Mouse (Mus musculus) G1E-ER4 (cell line): ENCODE measurements around the gene Gpsm3. TPM values are rescaled to one million over a fixed set of nuclear protein-coding genes. Genes with fewer than 3 reads are reported as not detected.

Experiments
- GATA1 ChIP-seq: IDR thresholded peaks from one replicate; pipeline ENCODE4 v1.8.0; 2012; ENCODE audit warnings: low read length, inconsistent platforms
- polyA plus RNA-seq: library from polyadenylated mRNA; stranded (reverse); fragments of >175 nt; gene quantifications from 2 replicates; pipeline ENCODE4 v1.2.3, GENCODE M21; 2012

Gpsm3 gene
- polyA plus RNA-seq = 297 and 335 TPM in 2 replicates

- no peak for TF ChIP-seq GATA1
Observed at GRCm38 (mm10) chr17:34589681-34590101, at the start of gene Gpsm3. Gene Gpsm3, plus strand, starts transcription at chr17:34589806.

- no peak for TF ChIP-seq GATA1
Observed at GRCm38 (mm10) chr17:34546797-34547196, 42.8 kb upstream of the Gpsm3 start.

GRCm38 (mm10) chr17:34547601-34548000 lies 42.0 kb upstream of the Gpsm3 start:
- no peak for TF ChIP-seq GATA1

- no peak for TF ChIP-seq GATA1
Observed at GRCm38 (mm10) chr17:34549156-34549555, 40.5 kb upstream of the Gpsm3 start.

GRCm38 (mm10) chr17:34549843-34550242 lies 39.8 kb upstream of the Gpsm3 start:
- no peak for TF ChIP-seq GATA1

GRCm38 (mm10) chr17:34555483-34555882 lies 34.1 kb upstream of the Gpsm3 start:
- no peak for TF ChIP-seq GATA1

GRCm38 (mm10) chr17:34556406-34556805 lies 33.2 kb upstream of the Gpsm3 start:
- no peak for TF ChIP-seq GATA1

- TF ChIP-seq GATA1 = no peak
Observed at GRCm38 (mm10) chr17:34557411-34557810, 32.2 kb upstream of the Gpsm3 start.

GRCm38 (mm10) chr17:34559116-34559515 lies 30.5 kb upstream of the Gpsm3 start:
- no peak for TF ChIP-seq GATA1

GRCm38 (mm10) chr17:34559895-34560294 lies 29.7 kb upstream of the Gpsm3 start:
- TF ChIP-seq GATA1 = no peak

- TF ChIP-seq GATA1 = no peak
Observed at GRCm38 (mm10) chr17:34560438-34560837, 29.2 kb upstream of the Gpsm3 start.

- TF ChIP-seq GATA1 = no peak
Observed at GRCm38 (mm10) chr17:34561200-34561599, 28.4 kb upstream of the Gpsm3 start.

GRCm38 (mm10) chr17:34562595-34562994 lies 27.0 kb upstream of the Gpsm3 start:
- TF ChIP-seq GATA1 = no peak

- TF ChIP-seq GATA1 = no peak
Observed at GRCm38 (mm10) chr17:34563354-34563753, 26.3 kb upstream of the Gpsm3 start.

GRCm38 (mm10) chr17:34564003-34564421 lies 25.6 kb upstream of the Gpsm3 start, which contains the start of gene Notch4:
Gene Notch4, plus strand, starts transcription at chr17:34564268.
- TF ChIP-seq GATA1 = no peak

GRCm38 (mm10) chr17:34564796-34565195 lies 24.8 kb upstream of the Gpsm3 start:
- TF ChIP-seq GATA1 = no peak

- TF ChIP-seq GATA1 = no peak
Observed at GRCm38 (mm10) chr17:34567311-34567710, 22.3 kb upstream of the Gpsm3 start.

- no peak for TF ChIP-seq GATA1
Observed at GRCm38 (mm10) chr17:34568421-34568820, 21.2 kb upstream of the Gpsm3 start.
